ENCODE assay signal across 28 mouse cellular contexts in the genomic region with DNA sequence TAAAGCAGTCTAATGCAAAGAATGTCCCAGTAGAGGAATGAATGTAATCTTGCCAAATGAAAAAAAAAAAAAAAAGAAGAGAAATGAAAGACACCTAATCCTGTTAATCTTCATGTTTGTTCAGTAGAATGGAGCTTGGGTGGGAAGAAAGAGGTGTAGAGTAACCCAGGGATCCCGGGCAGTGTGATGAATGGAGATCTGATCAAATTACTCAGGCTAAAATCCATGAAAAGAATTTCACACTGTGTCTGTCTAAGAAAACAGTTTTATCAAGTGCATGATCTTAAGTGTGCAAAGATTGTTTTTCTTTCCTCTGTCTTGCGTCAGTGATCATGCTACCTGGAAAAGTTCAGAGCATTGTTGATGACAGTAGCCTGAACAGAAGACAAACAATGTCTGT.
A peak's percentile ranks its signal among the peaks of the same experiment; 100 is the strongest.
DNase-seq lines count a peak whose midpoint lies in the region; ATAC-seq and TF ChIP-seq lines count a peak whose summit lies in the region.
"Had no signal": no experiment of that assay in that cellular context is flagged by ENCODE, and none has a peak within 500 bp of the region (broad histone marks: within the 10 kb centered on the region; RNA-seq: fewer than 3 reads in every experiment).

No protein-coding gene starts in this region.

- H3K4me1 ChIP-seq in kidney, embryonic 14.5 days (ENCODE audit: control insufficient read depth, insufficient read depth, low read length): no peaks in the 10 kb centered on the region
- no peaks in the 10 kb centered on the region for H3K4me1 ChIP-seq in kidney, postnatal 0 days (replicated peaks; ENCODE audit: insufficient read depth, low read length)
- H3K4me1 ChIP-seq: embryonic facial prominence, embryonic 15.5 days; forebrain, embryonic 12.5 days; forebrain, embryonic 15.5 days; heart, embryonic 10.5 days; heart, embryonic 13.5 days had no signal

- 21% methylated on average over 2 of the region's 2 CpGs for WGBS in kidney, embryonic 14.5 days
- WGBS in kidney, postnatal 0 days: 19% methylated on average over 2 of the region's 2 CpGs

- no peak for TF ChIP-seq CTCF in kidney, postnatal 0 days (IDR thresholded peaks at IDR 0.05; ENCODE audit: low read depth)

- ATAC-seq in kidney, embryonic 14.5 days (ENCODE audit: low FRiP score, low TSS enrichment): 0 out of 2 replicates have a peak, but pooled peaks have one; percentile 46
- no peak for ATAC-seq in kidney, postnatal 0 days (replicated peaks; ENCODE audit: low FRiP score, low read depth)
- ATAC-seq: activated CD4-positive, CD25-positive, alpha-beta regulatory T cell, adult 4 months; CD4-positive, CD25-positive, alpha-beta regulatory T cell, adult 4 months; forebrain, embryonic 15.5 days; hindbrain, postnatal 0 days; inflammation-experienced regulatory T-cells, adult 6 months; intestine, embryonic 16.5 days had no signal

- no peak overlapping the region for H3K27ac ChIP-seq in kidney, embryonic 14.5 days (ENCODE audit: low read depth, low read length)
- no peak overlapping the region for H3K27ac ChIP-seq in kidney, postnatal 0 days
- H3K27ac ChIP-seq: embryonic facial prominence, embryonic 15.5 days; forebrain, embryonic 12.5 days; forebrain, embryonic 15.5 days; heart, adult 2 months; heart, embryonic 10.5 days; heart, embryonic 13.5 days; hindbrain, embryonic 14.5 days; hindbrain, postnatal 0 days had no signal

- no peak overlapping the region for H3K9ac ChIP-seq in kidney, embryonic 14.5 days (ENCODE audit: low read depth, low read length)
- H3K9ac ChIP-seq in kidney, postnatal 0 days (ENCODE audit: low read depth, low read length): no peak overlapping the region
- H3K9ac ChIP-seq: embryonic facial prominence, embryonic 15.5 days; forebrain, embryonic 12.5 days; forebrain, embryonic 15.5 days; heart, embryonic 13.5 days; hindbrain, embryonic 14.5 days had no signal

- H3K27me3 ChIP-seq in kidney, embryonic 14.5 days (ENCODE audit: control insufficient read depth, insufficient read depth, low read length): no peaks in the 10 kb centered on the region
- no peaks in the 10 kb centered on the region for H3K27me3 ChIP-seq in kidney, postnatal 0 days (ENCODE audit: insufficient read depth, low read length)
- H3K27me3 ChIP-seq: embryonic facial prominence, embryonic 15.5 days; forebrain, embryonic 12.5 days; forebrain, embryonic 15.5 days; heart, embryonic 13.5 days had no signal

- no peaks in the 10 kb centered on the region for H3K9me3 ChIP-seq in kidney, embryonic 14.5 days (ENCODE audit: control insufficient read depth, low read length)
- H3K9me3 ChIP-seq in kidney, postnatal 0 days (replicated peaks; ENCODE audit: low read length): no peaks in the 10 kb centered on the region
- H3K9me3 ChIP-seq: embryonic facial prominence, embryonic 15.5 days; forebrain, embryonic 15.5 days had no signal

- H3K36me3 ChIP-seq in kidney, embryonic 14.5 days (ENCODE audit: control insufficient read depth, insufficient read depth, low read length): no peaks in the 10 kb centered on the region
- no peaks in the 10 kb centered on the region for H3K36me3 ChIP-seq in kidney, postnatal 0 days (ENCODE audit: insufficient read depth, low read length)
- H3K36me3 ChIP-seq: embryonic facial prominence, embryonic 15.5 days; forebrain, embryonic 12.5 days; forebrain, embryonic 15.5 days; heart, embryonic 10.5 days; heart, embryonic 13.5 days had no signal

- H3K4me2 ChIP-seq in kidney, embryonic 14.5 days (replicated peaks; ENCODE audit: low read depth, low read length): no peak overlapping the region
- no peak overlapping the region for H3K4me2 ChIP-seq in kidney, postnatal 0 days (ENCODE audit: low read length)
- H3K4me2 ChIP-seq: embryonic facial prominence, embryonic 15.5 days; forebrain, embryonic 12.5 days; forebrain, embryonic 15.5 days; heart, embryonic 13.5 days; hindbrain, embryonic 14.5 days had no signal

- no peak for DNase-seq in kidney, adult 8-10 months
- peak; percentile 14 for DNase-seq in kidney, postnatal 0 days (ENCODE audit: low spot score)
- DNase-seq in kidney, postnatal 14 days: no peak
- peak; percentile 3 for DNase-seq in embryo, embryonic 11 days
- DNase-seq in frontal cortex, adult 2 months (ENCODE audit: extremely low spot score in 1 of 2, low spot score in 1 of 2): no peak
- DNase-seq: adrenal gland, adult 8-10 months; adrenal gland, postnatal 25 days; cerebellum, adult 18-20 months; cerebellum, adult 9-10 months; cerebellum, postnatal 14 days; gastrocnemius, postnatal 10 days; gastrocnemius, postnatal 36 days; heart, adult 2 months; heart, postnatal 14 days; heart, postnatal 4 days had no signal

- no peak overlapping the region for H3K4me3 ChIP-seq in kidney, embryonic 14.5 days (ENCODE audit: low read length)
- H3K4me3 ChIP-seq in kidney, postnatal 0 days (replicated peaks; ENCODE audit: low read depth, low read length): no peak overlapping the region
- H3K4me3 ChIP-seq: embryonic facial prominence, embryonic 15.5 days; erythroblast, embryonic 14.5 days; forebrain, embryonic 12.5 days; forebrain, embryonic 15.5 days; heart, adult 2 months; heart, embryonic 10.5 days; heart, embryonic 13.5 days had no signal

Comparison
In these comparisons a context has a peak if more than half of its experiments do, and no peak if none do; other contexts are left out.
1. DNase-seq: peak in kidney, postnatal 0 days (single experiment) and embryo, embryonic 11 days (single experiment); none in kidney, adult 8-10 months (0 of 2), kidney, postnatal 14 days (single experiment) and frontal cortex, adult 2 months (0 of 2).